Mouse (Mus musculus): Measurements from ENCODE around the gene Kctd20. TPM values are rescaled to one million over a fixed set of nuclear protein-coding genes. Genes with fewer than 3 reads are reported as not detected.

Gene Kctd20
- total and polyA plus RNA-seq, 2 experiments from 2014 or later, result 35.3 to 41.5 TPM

DNA sequence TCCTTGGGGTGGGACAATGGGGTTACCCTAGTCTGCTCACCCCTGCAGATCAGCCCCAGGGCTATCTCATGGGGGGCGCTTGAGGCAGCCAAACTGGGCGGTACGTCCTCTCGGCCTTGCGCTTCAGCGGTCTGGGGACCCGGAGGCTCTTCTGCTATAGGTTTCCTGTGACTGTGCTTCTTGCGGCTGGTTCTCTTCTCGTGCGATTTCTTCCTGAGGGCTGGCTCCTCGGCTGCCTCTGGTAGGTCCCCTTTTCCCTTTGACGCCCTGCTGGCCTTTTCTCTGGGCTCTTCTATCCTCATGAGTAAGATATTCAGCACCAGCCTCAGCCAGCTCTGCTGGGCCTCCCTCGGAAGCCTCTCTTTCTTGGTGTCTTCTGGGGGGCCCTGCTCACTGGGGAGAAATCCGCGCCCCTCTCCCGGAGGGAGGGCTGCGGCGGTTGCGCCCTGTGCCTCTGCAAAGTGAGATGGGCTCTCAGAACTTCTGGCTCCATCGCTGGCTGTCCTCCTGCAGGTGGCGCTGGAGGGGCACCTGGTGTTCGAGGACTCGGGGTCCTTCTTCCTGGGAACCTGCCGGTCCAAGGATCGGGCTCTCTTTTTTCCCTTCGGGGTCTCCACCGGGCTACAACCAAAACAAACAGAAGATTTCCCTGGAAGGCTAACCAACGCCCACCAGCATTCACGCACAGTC is 42.4 kb upstream of the Kctd20 start:
- no peaks in the 10 kb centered on the region for H3K36me3 ChIP-seq (replicated peaks; ENCODE audit: control insufficient read depth, insufficient read depth, low read length)
- ATAC-seq (ENCODE audit: insufficient read depth, low read depth) (peak; percentile 31; the same call in 1 of the 2 replicates), DNase-seq (ENCODE audit: low spot score) (peak; percentile 46)
- no peaks in the 10 kb centered on the region for H3K4me1 ChIP-seq (ENCODE audit: control insufficient read depth, insufficient read depth)
- H3K27me3 ChIP-seq (ENCODE audit: control insufficient read depth, insufficient read depth, low read length), result peaks cover 10% of the 10 kb centered on the region
- H3K9ac ChIP-seq (replicated peaks; ENCODE audit: low read depth, low read length), result no peak overlapping the region; the same call in 1 of the 2 replicates
- H3K4me2 ChIP-seq (ENCODE audit: low read depth, low read length), result peak overlapping the region; percentile 49
- H3K4me3 ChIP-seq (ENCODE audit: low read depth, low read length), result peak overlapping the region; percentile 21
- no peaks in the 10 kb centered on the region for H3K9me3 ChIP-seq (replicated peaks; ENCODE audit: control insufficient read depth, low read length)
- WGBS, result 6% methylated on average over 29 of the region's 29 CpGs
- TF ChIP-seq CTCF (IDR thresholded peaks at IDR 0.05; ENCODE audit: low read depth), result peak; percentile 53
- TF ChIP-seq EP300 (IDR thresholded peaks at IDR 0.05; ENCODE audit: low read depth), result no peak
- H3K27ac ChIP-seq (ENCODE audit: low read depth), result no peak overlapping the region

DNA sequence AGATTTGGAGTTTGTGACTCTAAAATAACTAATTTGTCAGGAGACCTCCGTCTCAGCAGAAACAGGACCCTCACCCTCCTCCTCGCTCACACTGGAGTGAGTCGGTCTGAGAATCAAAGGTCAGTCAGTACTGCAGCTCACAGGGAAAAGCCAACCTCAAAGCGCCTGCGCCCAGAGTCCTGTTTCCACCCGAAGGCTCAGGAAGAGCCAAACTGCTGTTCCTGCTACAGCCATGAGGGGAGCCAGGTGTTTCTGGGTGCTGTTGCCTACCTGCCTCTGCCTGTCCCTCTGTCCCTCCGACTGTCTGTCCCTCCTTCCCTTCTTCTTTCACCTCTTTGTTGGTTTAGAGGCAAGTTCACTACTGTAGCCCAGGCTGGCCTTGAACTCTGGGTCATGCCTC is 41.6 kb upstream of the Kctd20 start:
- Histone ChIP-seq H3K4me1 (ENCODE audit: control insufficient read depth, insufficient read depth) (no peaks in the 10 kb centered on the region), H3K27ac (ENCODE audit: low read depth) (no peak overlapping the region), H3K36me3 (replicated peaks; ENCODE audit: control insufficient read depth, insufficient read depth, low read length) (no peaks in the 10 kb centered on the region), H3K4me3 (ENCODE audit: low read depth, low read length) (no peak overlapping the region), H3K4me2 (ENCODE audit: low read depth, low read length) (no peak overlapping the region), H3K9me3 (replicated peaks; ENCODE audit: control insufficient read depth, low read length) (no peaks in the 10 kb centered on the region), H3K9ac (replicated peaks; ENCODE audit: low read depth, low read length) (no peak overlapping the region), H3K27me3 (ENCODE audit: control insufficient read depth, insufficient read depth, low read length) (peaks cover 10% of the 10 kb centered on the region)
- TF ChIP-seq CTCF (IDR thresholded peaks at IDR 0.05; ENCODE audit: low read depth), result no peak
- TF ChIP-seq EP300 (IDR thresholded peaks at IDR 0.05; ENCODE audit: low read depth), result no peak
- DNase-seq (ENCODE audit: low spot score) (no peak), ATAC-seq (ENCODE audit: insufficient read depth, low read depth) (no peak)
- WGBS, result 36% methylated on average over 7 of the region's 7 CpGs

- Histone ChIP-seq H3K27ac (ENCODE audit: low read depth) (no peak overlapping the region), H3K4me2 (ENCODE audit: low read depth, low read length) (no peak overlapping the region), H3K27me3 (ENCODE audit: control insufficient read depth, insufficient read depth, low read length) (peaks cover 10% of the 10 kb centered on the region), H3K9ac (replicated peaks; ENCODE audit: low read depth, low read length) (no peak overlapping the region), H3K4me3 (ENCODE audit: low read depth, low read length) (no peak overlapping the region), H3K9me3 (replicated peaks; ENCODE audit: control insufficient read depth, low read length) (no peaks in the 10 kb centered on the region), H3K36me3 (replicated peaks; ENCODE audit: control insufficient read depth, insufficient read depth, low read length) (no peaks in the 10 kb centered on the region), H3K4me1 (ENCODE audit: control insufficient read depth, insufficient read depth) (no peaks in the 10 kb centered on the region)
- WGBS, result 36% methylated on average over 5 of the region's 5 CpGs
- TF ChIP-seq CTCF (IDR thresholded peaks at IDR 0.05; ENCODE audit: low read depth) (no peak), EP300 (IDR thresholded peaks at IDR 0.05; ENCODE audit: low read depth) (no peak)
- DNase-seq (ENCODE audit: low spot score) (peak; percentile 28), ATAC-seq (ENCODE audit: insufficient read depth, low read depth) (peak; percentile 62; the same call in 1 of the 2 replicates)
Measured at GRCm38 (mm10) chr17:28913200-28913599, 38.5 kb upstream of the Kctd20 start.

DNA sequence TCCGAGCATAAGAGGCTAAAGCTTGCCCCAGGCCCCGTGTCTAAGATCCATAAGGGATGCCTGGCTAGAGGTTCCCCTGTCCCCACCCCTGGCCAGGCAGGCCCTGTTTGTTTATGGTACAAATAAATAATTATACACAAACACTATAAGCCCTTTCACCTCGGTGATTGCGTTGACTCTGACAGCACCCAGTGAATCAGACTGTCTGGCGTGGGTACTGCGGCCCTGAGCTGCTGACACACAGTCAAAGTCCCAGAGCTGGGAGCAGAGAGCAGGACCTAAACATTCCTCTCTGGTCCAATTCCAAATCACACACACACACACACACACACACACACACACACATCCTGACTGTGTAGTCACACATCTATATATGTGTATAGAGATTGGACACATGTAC is 37.8 kb upstream of the Kctd20 start:
- Histone ChIP-seq H3K4me1 (ENCODE audit: control insufficient read depth, insufficient read depth) (no peaks in the 10 kb centered on the region), H3K4me2 (ENCODE audit: low read depth, low read length) (no peak overlapping the region), H3K36me3 (replicated peaks; ENCODE audit: control insufficient read depth, insufficient read depth, low read length) (no peaks in the 10 kb centered on the region), H3K27ac (ENCODE audit: low read depth) (no peak overlapping the region), H3K27me3 (ENCODE audit: control insufficient read depth, insufficient read depth, low read length) (peaks cover 10% of the 10 kb centered on the region), H3K4me3 (ENCODE audit: low read depth, low read length) (no peak overlapping the region), H3K9me3 (replicated peaks; ENCODE audit: control insufficient read depth, low read length) (no peaks in the 10 kb centered on the region), H3K9ac (replicated peaks; ENCODE audit: low read depth, low read length) (no peak overlapping the region)
- TF ChIP-seq EP300 (IDR thresholded peaks at IDR 0.05; ENCODE audit: low read depth) (no peak), CTCF (IDR thresholded peaks at IDR 0.05; ENCODE audit: low read depth) (no peak)
- 90% methylated on average over 6 of the region's 6 CpGs for WGBS
- no peak for ATAC-seq (ENCODE audit: insufficient read depth, low read depth)
- DNase-seq (ENCODE audit: low spot score), result no peak

DNA sequence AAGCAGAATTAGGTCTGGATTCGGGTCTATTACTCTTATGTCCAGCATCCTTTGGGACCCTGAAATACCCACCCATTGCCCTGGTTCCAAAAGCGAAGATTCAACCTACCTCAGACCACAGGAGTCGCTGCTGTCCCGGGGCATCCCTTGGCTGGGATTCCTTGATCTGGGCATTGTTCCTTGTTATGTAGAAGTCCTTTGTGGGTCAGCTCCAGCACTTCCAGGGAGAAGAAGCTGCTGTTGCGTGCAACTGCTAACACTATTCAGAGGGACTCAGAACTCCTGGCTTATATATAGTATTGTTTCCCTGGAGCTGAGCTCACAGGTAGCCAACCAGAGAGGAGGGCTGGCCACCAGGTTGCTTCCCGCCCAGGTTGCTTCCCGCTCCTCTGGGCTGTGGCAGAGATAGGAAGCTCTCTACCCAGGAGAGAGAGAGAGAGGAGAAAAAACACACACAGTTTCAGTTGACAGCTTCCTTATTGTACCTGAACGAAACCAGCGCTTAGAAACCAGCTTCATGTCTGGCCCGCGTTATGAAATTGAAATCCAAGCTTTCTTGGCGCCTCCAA is 36.6 kb upstream of the Kctd20 start, which contains the start of gene 4930539E08Rik:
TSS of gene 4930539E08Rik (minus strand) at position 265 of the 569 bp plus-strand sequence.
- no peak for DNase-seq (ENCODE audit: low spot score)
- TF ChIP-seq EP300 (IDR thresholded peaks at IDR 0.05; ENCODE audit: low read depth), result no peak
- TF ChIP-seq CTCF (IDR thresholded peaks at IDR 0.05; ENCODE audit: low read depth), result no peak
- Histone ChIP-seq H3K4me3 (ENCODE audit: low read depth, low read length) (no peak within 1 kb of the TSS), H3K4me2 (ENCODE audit: low read depth, low read length) (no peak within 1 kb of the TSS), H3K27ac (ENCODE audit: low read depth) (no peak within 1 kb of the TSS), H3K9ac (replicated peaks; ENCODE audit: low read depth, low read length) (no peak within 1 kb of the TSS), H3K36me3 (replicated peaks; ENCODE audit: control insufficient read depth, insufficient read depth, low read length) (no peaks in the 10 kb centered on the region), H3K27me3 (ENCODE audit: control insufficient read depth, insufficient read depth, low read length) (no peaks in the 10 kb centered on the region), H3K4me1 (ENCODE audit: control insufficient read depth, insufficient read depth) (no peaks in the 10 kb centered on the region), H3K9me3 (replicated peaks; ENCODE audit: control insufficient read depth, low read length) (no peaks in the 10 kb centered on the region)
- WGBS, result 65% methylated on average over 12 of the region's 12 CpGs
- no peak for ATAC-seq (ENCODE audit: insufficient read depth, low read depth)

Measured in heart, postnatal 0 days (tissue).